Mouse (Mus musculus): ENCODE measurements around the gene Slc38a7.
"Not testable (repeated sequence)": the region's sequence is repeated elsewhere in the genome, so short reads cannot be mapped to it uniquely, and the experiment has no call there.

Slc38a7 gene

GRCm38 (mm10) chr8:95848734-95849464, 4.4 kb downstream of the Slc38a7 start:
- no peak for DNase-seq

- no peak for DNase-seq
Measured at GRCm38 (mm10) chr8:95848061-95848551, 5.2 kb downstream of the Slc38a7 start.

- no peak for DNase-seq
Measured at GRCm38 (mm10) chr8:95845026-95845425, 8.3 kb downstream of the Slc38a7 start.

- DNase-seq, result no peak
Measured at GRCm38 (mm10) chr8:95843968-95844367, 9.4 kb downstream of the Slc38a7 start.

- DNase-seq, result no peak
Measured at GRCm38 (mm10) chr8:95841436-95841835, 11.9 kb downstream of the Slc38a7 start.

GRCm38 (mm10) chr8:95839289-95839688, 14.1 kb downstream of the Slc38a7 start:
- DNase-seq, result no peak

GRCm38 (mm10) chr8:95837266-95837665, 16.1 kb downstream of the Slc38a7 start:
- no peak for DNase-seq

GRCm38 (mm10) chr8:95835891-95836290, 17.4 kb downstream of the Slc38a7 start:
- no peak for DNase-seq

- no peak for DNase-seq
Measured at GRCm38 (mm10) chr8:95833435-95833984, 19.8 kb downstream of the Slc38a7 start.

GRCm38 (mm10) chr8:95832603-95833434, 20.5 kb downstream of the Slc38a7 start:
- peak; percentile 87 to 89 for DNase-seq

GRCm38 (mm10) chr8:95830144-95830543, 23.2 kb downstream of the Slc38a7 start:
- DNase-seq, result no peak

GRCm38 (mm10) chr8:95825162-95825561, 28.2 kb downstream of the Slc38a7 start, which contains the start of gene Sap18b:
Gene Sap18b, plus strand, starts transcription at chr8:95825346.
- not testable (repeated sequence) for DNase-seq

- DNase-seq, result no peak
Measured at GRCm38 (mm10) chr8:95822699-95823098, 30.6 kb downstream of the Slc38a7 start.

GRCm38 (mm10) chr8:95822096-95822495, 31.2 kb downstream of the Slc38a7 start:
- no peak for DNase-seq

- DNase-seq, result no peak
Measured at GRCm38 (mm10) chr8:95821266-95821665, 32.1 kb downstream of the Slc38a7 start.

GRCm38 (mm10) chr8:95818211-95818610, 35.1 kb downstream of the Slc38a7 start:
- DNase-seq, result no peak

GRCm38 (mm10) chr8:95817597-95817996, 35.7 kb downstream of the Slc38a7 start:
- DNase-seq, result no peak

- no peak for DNase-seq
Measured at GRCm38 (mm10) chr8:95816044-95816708, 37.2 kb downstream of the Slc38a7 start.

GRCm38 (mm10) chr8:95810184-95810591, 43.2 kb downstream of the Slc38a7 start:
- peak in 1 of 2 experiments; percentile 28 for DNase-seq

- no peak for DNase-seq
Measured at GRCm38 (mm10) chr8:95809116-95809515, 44.2 kb downstream of the Slc38a7 start.

GRCm38 (mm10) chr8:95808631-95809030, 44.7 kb downstream of the Slc38a7 start:
- no peak for DNase-seq

GRCm38 (mm10) chr8:95807861-95808260, 45.5 kb downstream of the Slc38a7 start:
- DNase-seq, result peak; percentile 90 to 92

GRCm38 (mm10) chr8:95807331-95807843, 46.0 kb downstream of the Slc38a7 start, which contains the start of gene Cnot1:
Gene Cnot1, minus strand, starts transcription at chr8:95807464.
- peak; percentile 94 to 95 for DNase-seq

Measured in B cell, adult 2 months (primary cell).